32 mouse cellular contexts compared by ENCODE assay signal in genomic region chr3:102498931-102499330, GRCm38 (mm10). TPM values are rescaled to one million over a fixed set of nuclear protein-coding genes. Genes with fewer than 3 reads are reported as not detected.
"Had no signal": no experiment of that assay in that cellular context is flagged by ENCODE, and none has a peak within 500 bp of the region (broad histone marks: within the 10 kb centered on the region; RNA-seq: fewer than 3 reads in every experiment).

No protein-coding gene starts in this region.

- H3K27ac ChIP-seq: limb, embryonic 10.5 days; limb, embryonic 12.5 days; limb, embryonic 13.5 days; liver, embryonic 12.5 days; liver, embryonic 13.5 days; liver, embryonic 14.5 days; liver, embryonic 15.5 days; lung, embryonic 15.5 days; macrophage; midbrain, embryonic 10.5 days; midbrain, embryonic 12.5 days; midbrain, embryonic 13.5 days; midbrain, embryonic 15.5 days; neural tube, embryonic 12.5 days had no signal

- H3K4me3 ChIP-seq: limb, embryonic 10.5 days; limb, embryonic 12.5 days; limb, embryonic 13.5 days; limb, embryonic 15.5 days; liver, embryonic 12.5 days; liver, embryonic 13.5 days; liver, embryonic 15.5 days; lung, embryonic 15.5 days; megakaryocyte, embryonic 14.5 days; midbrain, embryonic 10.5 days; midbrain, embryonic 12.5 days; midbrain, embryonic 13.5 days; midbrain, embryonic 15.5 days; myocyte; neural tube, embryonic 12.5 days had no signal

- H3K4me1 ChIP-seq: limb, embryonic 10.5 days; liver, embryonic 12.5 days; liver, embryonic 13.5 days; liver, embryonic 15.5 days; lung, embryonic 15.5 days; megakaryocyte, embryonic 14.5 days; midbrain, embryonic 10.5 days; midbrain, embryonic 12.5 days; midbrain, embryonic 13.5 days; midbrain, embryonic 15.5 days; neural tube, embryonic 12.5 days had no signal

- H3K36me3 ChIP-seq: limb, embryonic 10.5 days; limb, embryonic 12.5 days; limb, embryonic 13.5 days; limb, embryonic 15.5 days; liver, embryonic 12.5 days; liver, embryonic 13.5 days; liver, embryonic 15.5 days; lung, embryonic 15.5 days; midbrain, embryonic 10.5 days; midbrain, embryonic 12.5 days; midbrain, embryonic 13.5 days; midbrain, embryonic 15.5 days; neural tube, embryonic 12.5 days had no signal

- H3K9me3 ChIP-seq: limb, embryonic 10.5 days; limb, embryonic 12.5 days; limb, embryonic 13.5 days; limb, embryonic 15.5 days; liver, embryonic 12.5 days; liver, embryonic 13.5 days; liver, embryonic 15.5 days; lung, embryonic 15.5 days; megakaryocyte, embryonic 14.5 days; midbrain, embryonic 10.5 days; midbrain, embryonic 12.5 days; midbrain, embryonic 13.5 days; midbrain, embryonic 15.5 days; neural tube, embryonic 12.5 days had no signal

- DNase-seq: left cerebral cortex, postnatal 4 days; liver; liver, embryonic 13.5 days; liver, postnatal 0 days; lung, adult 18-20 months; lung, adult 2 months; lung, embryonic 14.5 days; lung, postnatal 10 days; lung, postnatal 14 days; lung, postnatal 36 days; lung, postnatal 4 days; midbrain, embryonic 14.5 days had no signal

- H3K9ac ChIP-seq: limb, embryonic 12.5 days; limb, embryonic 13.5 days; limb, embryonic 15.5 days; liver, embryonic 12.5 days; liver, embryonic 13.5 days; liver, embryonic 14.5 days; liver, embryonic 15.5 days; liver, postnatal 0 days; lung, embryonic 14.5 days; lung, embryonic 15.5 days; midbrain, embryonic 12.5 days; midbrain, embryonic 13.5 days; midbrain, embryonic 15.5 days; neural tube, embryonic 12.5 days had no signal

RNA-seq across cellular contexts. Expression of gene Ngf, which starts 29.2 kb away (rescaled TPM):
- total RNA-seq: megakaryocyte progenitor cell, adult 5-6 weeks; megakaryocyte, adult 5-6 weeks; megakaryocyte-erythroid progenitor cell, adult 5-6 weeks; monocyte, adult 5-6 weeks had no signal
